Mouse (Mus musculus) heart, adult 2 months (tissue): ENCODE data around the gene Hoxa10.

Source experiments
- EP300 ChIP-seq: fragments of 200-500 bp; IDR thresholded peaks from 2 replicates; pipeline ENCODE4 v1.6.1; 2011; ENCODE audit warnings: low read depth, low read length, control low read depth; ENCODE audit not compliant: insufficient read depth
- POLR2A ChIP-seq: fragments of 200-500 bp; IDR thresholded peaks from 2 replicates; pipeline ENCODE4 v1.6.1; 2011; ENCODE audit warnings: mild to moderate bottlenecking, low read depth, low read length, control low read depth; ENCODE audit not compliant: insufficient read depth

- TF ChIP-seq POLR2A (no peak), EP300 (no peak)
Measured at GRCm38 (mm10) chr6:52230516-52231165, 10.0 kb downstream of the Hoxa10 start, which contains the start of gene Hoxa9.
